Mouse (Mus musculus) heart, postnatal 0 days (tissue): ENCODE measurements at regions not wholly inside any gene's neighbourhood (a gene's known extent, or its start where the extent isn't known, plus 50 kb on each side); places are given as distances from the start of the nearest gene placed in this dataset.

Experiments
- ATAC-seq: fragments of 200-750 bp; cut with Nextera tagmentation; 2 replicates; pipeline ENCODE4 v1.8.0; 2017; ENCODE audit warnings: low read depth, moderate number of reproducible peaks, moderate library complexity; ENCODE audit not compliant: insufficient read depth
- DNase-seq: peaks from one replicate; pipeline ENCODE4 v3.0.0-alpha.2; 2016; ENCODE audit warnings: low spot score
- H3K27ac ChIP-seq: fragments of 300-500 bp; sonication (generic); 2 replicates; pipeline ENCODE4 v1.5.1; 2014; ENCODE audit warnings: low read depth, mild to moderate bottlenecking
- H3K27me3 ChIP-seq: fragments of 300-500 bp; sonication (generic); 2 replicates; pipeline ENCODE4 v1.6.1; 2014; ENCODE audit warnings: low read length, mixed read lengths; ENCODE audit not compliant: control insufficient read depth, insufficient read depth
- H3K36me3 ChIP-seq: fragments of 300-500 bp; sonication (generic); replicated peaks from 2 replicates; pipeline ENCODE4 v1.6.1; 2014; ENCODE audit warnings: low read length, mixed read lengths; ENCODE audit not compliant: control insufficient read depth, insufficient read depth
- H3K4me1 ChIP-seq: fragments of 300-500 bp; sonication (generic); 2 replicates; pipeline ENCODE4 v1.6.1; 2014; ENCODE audit warnings: antibody characterized with exemption; ENCODE audit not compliant: control insufficient read depth, insufficient read depth
- H3K4me2 ChIP-seq: fragments of 300-500 bp; sonication (generic); 2 replicates; pipeline ENCODE4 v1.6.1; 2014; ENCODE audit warnings: low read depth, mild to moderate bottlenecking, low read length, moderate library complexity
- H3K4me3 ChIP-seq: fragments of 300-500 bp; sonication (generic); 2 replicates; pipeline ENCODE4 v1.5.1; 2014; ENCODE audit warnings: low read depth, low read length
- H3K9ac ChIP-seq: fragments of 300-500 bp; sonication (generic); replicated peaks from 2 replicates; pipeline ENCODE4 v1.6.1; 2014; ENCODE audit warnings: low read depth, low read length, mixed read lengths
- H3K9me3 ChIP-seq: fragments of 300-500 bp; sonication (generic); replicated peaks from 2 replicates; pipeline ENCODE4 v1.6.1; 2016; ENCODE audit warnings: low read length; ENCODE audit not compliant: control insufficient read depth
- CTCF ChIP-seq: IDR thresholded peaks from 2 replicates; pipeline ENCODE4 v1.5.1; 2016; ENCODE audit warnings: antibody characterized with exemption, control low read depth, low read depth
- WGBS: fragments of 180-500 bp; shearing (Covaris S2); extraction: QIAGEN DNeasy Blood & Tissue Kit; methylation state at CpG from one replicate; pipeline ENCODE4 v1.1.7; 2014; 5-methylcytosine and 5-hydroxymethylcytosine counted together

DNA sequence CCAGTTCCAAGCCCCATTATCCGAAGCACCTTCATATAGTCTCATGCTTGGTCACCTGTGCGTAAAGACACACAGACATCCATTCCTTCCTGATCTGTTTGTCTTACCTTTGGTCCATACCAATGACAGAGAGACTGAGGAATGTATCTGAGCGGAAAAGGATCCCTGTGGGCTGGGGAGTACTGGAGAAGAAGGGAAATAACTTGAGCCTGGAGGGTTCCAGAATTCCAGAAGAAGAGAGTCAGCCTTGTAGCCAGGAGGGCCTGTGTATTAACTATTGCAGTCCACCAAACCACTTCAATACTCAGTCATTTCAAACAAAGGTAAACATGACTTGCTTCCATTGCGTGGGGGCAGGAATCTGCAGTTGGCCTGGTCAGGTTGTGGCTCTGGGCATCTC lies 51.0 kb upstream of the Rybp start:
- Histone ChIP-seq H3K4me2 (no peak overlapping the region), H3K36me3 (no peaks in the 10 kb centered on the region), H3K27ac (no peak overlapping the region), H3K4me3 (no peak overlapping the region), H3K4me1 (0 out of 2 replicates have a peak, but pooled peaks cover 6% of the 10 kb centered on the region), H3K27me3 (peaks cover 24% of the 10 kb centered on the region; the same call in 1 of the 2 replicates), H3K9me3 (no peaks in the 10 kb centered on the region), H3K9ac (no peak overlapping the region)
- TF ChIP-seq CTCF, result no peak
- 89% methylated on average over 4 of the region's 4 CpGs for WGBS
- DNase-seq, result no peak
- ATAC-seq, result no peak
